Mouse (Mus musculus) CD8-positive naive resting alpha-beta T cell, adult 2 months (primary cell): ENCODE results near the gene Arsb.

Experiments used
- DNase-seq, 2 experiments: peaks; one replicate each; pipeline ENCODE4 v3.0.0; 2022; ENCODE audit warnings: low read depth in 2 of 2, low spot score in 2 of 2

The Arsb gene

DNA sequence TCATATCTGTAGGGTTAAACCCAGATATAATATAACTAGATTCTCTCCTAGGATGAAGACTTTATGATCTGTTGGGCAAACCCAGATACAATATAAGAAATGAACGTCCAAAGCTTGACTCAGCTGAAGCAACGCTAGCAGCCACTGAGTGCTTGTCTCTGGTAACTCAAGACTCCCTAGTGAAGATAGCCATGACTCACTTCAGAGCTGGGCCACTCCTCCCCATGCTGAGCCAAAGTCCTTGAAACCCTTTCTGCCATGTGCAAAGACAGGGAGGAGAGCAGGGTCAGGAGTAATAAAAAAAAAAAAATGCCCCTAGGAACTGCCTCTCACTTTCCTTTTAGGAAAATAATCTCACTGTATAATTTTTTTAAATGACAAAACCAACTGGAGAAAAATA is 68.7 kb downstream of the Arsb start:
- no peak for DNase-seq

DNA sequence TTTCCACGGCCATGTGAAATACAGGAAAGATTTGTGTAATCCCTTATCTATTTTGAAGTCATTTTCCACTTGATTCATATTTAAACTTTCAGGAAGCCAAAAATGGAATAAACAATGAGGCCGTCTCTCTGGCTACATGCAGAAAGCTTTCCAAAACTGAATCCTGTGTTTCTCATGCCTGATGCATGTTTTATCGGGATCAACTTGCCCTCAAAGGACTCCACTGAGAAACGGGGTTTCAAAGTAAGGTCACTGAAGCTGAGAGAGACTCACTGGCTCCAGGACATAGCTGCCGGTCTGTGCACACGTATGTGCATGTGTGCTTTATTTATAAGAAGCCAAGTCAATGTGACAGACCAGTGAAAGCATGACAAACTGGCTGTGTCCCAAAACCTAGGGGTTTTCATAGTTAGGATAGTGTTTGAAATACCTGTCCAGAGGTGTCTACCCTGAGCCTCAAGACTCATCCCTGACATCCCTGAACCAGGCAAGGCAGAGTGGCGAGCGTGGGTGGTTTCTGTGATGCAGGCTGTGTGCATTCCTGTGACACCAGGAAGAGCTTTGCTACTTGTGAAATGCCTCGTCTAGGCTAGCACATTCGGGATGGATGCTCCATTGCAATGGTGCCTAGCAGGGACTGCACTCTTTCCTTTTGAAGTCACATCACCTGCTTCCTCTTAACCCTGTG is 75.5 kb downstream of the Arsb start:
- no peak for DNase-seq

DNA sequence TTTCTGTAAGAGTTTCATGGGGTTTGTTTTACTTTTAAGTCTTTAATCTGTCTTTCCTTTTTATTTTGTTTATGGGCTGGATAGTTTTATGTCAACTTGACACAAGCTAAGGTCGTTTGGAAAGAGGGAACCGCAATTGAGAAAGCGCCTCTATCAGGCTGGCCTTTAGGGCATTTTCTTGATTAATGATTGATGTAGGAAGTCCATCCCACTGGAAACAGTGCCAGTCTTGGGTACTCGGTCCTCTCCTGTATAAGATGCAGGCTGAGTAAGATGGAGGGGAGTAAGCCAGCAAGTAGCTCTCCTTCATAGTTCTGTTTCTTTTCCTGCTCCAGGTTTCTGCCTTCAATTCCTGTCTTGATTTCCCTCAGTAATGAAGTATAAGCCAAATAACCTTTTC is 76.2 kb downstream of the Arsb start:
- no peak for DNase-seq

DNA sequence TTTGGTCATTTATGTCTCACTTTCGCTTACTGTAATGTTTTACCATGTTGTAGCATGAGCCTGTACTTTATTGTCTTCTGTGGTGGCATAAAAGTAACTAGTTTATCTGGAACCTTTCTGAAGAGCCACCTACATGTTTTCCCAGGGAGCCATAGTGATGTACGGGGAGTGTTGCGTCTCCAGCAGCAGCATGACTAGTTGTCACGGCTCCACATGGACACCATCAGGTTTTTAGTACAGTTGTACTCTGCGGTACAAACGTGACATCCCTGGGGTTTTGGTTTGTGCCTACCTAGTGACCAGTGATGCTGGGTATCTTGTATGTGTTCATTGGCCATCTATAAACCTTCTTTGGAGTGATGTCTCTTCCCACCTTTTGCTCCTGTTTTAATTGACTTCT is 77.2 kb downstream of the Arsb start:
- DNase-seq, result no peak

- DNase-seq, result no peak
Measured at GRCm38 (mm10) chr13:93849751-93850355, 78.4 kb downstream of the Arsb start.

GRCm38 (mm10) chr13:93850674-93851073 is 79.2 kb downstream of the Arsb start:
- no peak for DNase-seq

GRCm38 (mm10) chr13:93852419-93853138 is 81.1 kb downstream of the Arsb start:
- no peak for DNase-seq

DNA sequence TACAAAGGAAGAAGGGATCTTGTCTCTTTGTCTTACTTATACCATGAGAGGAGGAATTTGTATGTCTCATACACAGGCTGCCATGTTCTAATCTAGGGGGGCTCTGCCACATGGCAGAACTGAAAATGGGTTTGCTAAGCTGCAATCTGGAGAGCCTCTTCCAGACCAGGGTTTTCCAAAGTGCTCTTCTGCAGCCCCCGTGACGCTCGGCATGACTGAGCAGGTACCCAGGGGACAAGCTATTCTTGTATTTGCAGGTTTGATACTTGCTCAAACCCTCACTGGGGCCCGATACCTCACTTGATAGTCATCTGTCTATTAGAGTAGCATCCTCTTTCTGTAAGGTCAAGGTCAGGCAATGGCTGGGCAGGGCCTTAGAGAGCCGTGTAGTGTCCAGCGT is 82.3 kb downstream of the Arsb start:
- no peak for DNase-seq

DNA sequence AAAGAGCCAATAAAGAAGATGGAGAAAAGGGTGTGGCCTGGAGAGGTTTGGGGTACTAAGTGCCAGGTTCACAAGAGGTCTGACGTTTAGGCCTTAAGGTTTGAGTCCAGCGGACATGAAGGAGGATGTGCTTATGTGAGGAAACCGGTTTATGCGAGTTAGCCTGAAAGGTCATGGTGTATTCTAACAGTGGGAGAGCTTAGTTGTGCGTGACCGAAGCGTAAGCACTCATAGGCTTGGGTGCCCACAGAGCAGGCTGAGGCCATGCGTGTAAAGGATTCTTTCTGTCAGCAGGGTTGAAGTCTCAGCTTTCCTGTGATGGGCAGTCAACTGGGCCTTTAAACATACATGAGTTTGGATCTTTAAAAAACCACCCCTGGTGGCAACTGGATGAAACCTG is 82.9 kb downstream of the Arsb start:
- no peak for DNase-seq

- no peak for DNase-seq
Measured at GRCm38 (mm10) chr13:93854966-93855562, 83.6 kb downstream of the Arsb start.

GRCm38 (mm10) chr13:93855701-93856183 is 84.3 kb downstream of the Arsb start:
- DNase-seq, result peak in 1 of 2 experiments; percentile 7

DNA sequence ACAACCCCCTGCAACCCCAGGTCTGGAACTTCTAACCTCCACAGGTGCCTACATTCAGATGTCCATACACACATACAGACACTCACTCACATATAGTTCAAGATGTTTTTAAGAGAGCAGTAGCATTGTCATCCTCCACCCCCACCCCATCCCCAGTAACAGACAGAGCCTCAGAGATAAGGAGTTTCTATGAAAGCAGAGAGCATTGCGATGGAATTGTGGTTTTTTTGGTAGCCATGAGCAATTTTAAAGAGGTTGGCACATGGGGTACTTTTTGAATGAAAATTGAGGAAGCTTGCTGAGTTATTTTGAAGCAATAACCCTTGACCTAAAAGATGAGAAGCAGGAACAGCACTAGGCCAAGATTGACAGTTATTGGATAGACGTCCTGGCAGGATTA is 89.8 kb downstream of the Arsb start:
- no peak for DNase-seq

DNA sequence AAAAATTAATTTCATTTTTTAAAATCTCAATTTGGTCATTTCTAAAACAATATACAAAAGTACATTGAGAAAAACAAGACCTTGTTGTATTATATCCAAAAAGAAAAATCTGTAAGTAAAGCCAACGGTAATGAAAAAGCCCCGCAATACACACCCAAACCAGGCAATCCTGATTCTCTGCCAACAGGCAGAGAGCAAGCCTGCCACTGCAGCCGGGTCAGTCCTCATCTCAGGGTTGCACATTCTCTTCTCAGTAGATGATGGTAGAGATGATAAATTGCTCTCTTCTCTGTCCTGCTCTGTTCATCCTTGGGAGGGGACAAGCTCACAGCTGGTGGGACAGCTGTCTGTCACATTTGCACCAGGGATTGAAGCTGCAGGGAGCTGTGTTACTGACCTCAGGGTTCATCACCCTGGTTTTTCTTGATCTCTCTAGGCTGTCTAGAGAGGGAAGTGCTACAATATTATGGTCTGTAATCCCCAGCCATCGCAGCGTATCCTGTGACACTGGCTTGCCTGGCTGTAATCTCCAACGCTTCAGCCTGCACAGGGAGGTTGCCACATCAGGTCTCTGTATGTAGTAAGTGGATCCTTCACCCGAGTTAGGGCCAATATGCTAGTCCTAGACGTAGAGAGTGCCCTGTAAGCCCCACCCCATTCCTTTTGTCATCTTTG is 92.8 kb downstream of the Arsb start:
- DNase-seq, result no peak

DNA sequence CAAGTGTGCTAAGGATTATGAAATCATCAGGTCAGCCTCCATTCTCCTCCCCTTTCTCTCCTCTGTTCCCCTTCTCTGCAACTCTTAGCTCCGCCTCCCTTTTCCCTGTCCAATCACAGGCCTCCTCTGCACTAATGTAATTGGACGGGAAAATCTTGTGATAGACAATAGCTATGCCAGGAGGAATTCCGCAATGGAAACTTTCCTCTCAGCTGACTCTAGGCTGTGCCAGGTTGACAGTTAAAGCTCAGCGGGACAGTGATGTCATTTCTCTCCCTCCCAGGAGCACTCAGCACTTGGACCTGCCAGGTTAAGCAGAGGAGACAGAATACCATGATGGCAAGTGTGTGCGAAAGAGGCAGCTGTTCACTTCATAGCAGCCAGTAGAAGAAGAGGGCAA is 95.2 kb downstream of the Arsb start:
- DNase-seq, result no peak

DNA sequence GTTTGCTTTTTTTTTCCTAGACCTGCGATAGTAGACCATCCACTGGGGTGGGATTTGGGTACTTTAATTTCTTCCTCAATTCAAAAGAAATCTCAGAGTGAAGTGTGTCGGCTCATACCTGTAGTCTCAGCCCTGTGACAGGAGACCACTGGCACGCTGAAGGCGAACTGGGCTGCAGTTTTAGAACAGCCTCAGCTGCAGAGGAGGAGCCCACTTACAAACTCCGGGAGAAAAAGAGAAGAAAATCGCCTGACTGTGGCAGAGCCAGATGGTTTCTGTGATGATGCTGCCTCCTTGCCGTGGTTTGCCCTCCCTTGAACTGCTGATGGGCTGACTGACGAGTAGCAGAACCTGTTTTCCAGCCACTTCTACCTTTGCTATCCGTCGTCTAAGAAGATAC is 100.3 kb downstream of the Arsb start:
- no peak for DNase-seq

DNA sequence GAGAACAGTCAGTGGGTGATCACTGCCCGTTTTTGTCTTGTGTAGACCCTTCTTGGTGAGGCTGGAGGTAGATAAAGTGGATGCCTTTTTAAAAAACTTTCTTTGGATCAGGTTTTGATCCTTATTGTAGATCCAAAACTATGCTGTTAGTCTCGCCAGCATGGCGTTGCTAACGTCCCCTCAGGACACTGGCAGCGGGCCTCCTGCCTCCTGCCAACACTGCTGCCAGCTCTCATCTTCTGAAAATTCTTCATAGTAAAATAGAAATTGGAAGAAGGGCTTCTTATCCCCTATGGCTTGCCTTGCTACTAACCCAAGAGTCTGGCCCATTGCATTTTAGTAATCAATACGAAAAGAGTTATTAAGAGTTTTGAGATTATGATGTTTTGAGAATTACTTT is 101.2 kb downstream of the Arsb start:
- DNase-seq, result no peak

GRCm38 (mm10) chr13:93877924-93878323 is 106.5 kb downstream of the Arsb start:
- DNase-seq, result no peak

GRCm38 (mm10) chr13:93879426-93879825 is 108.0 kb downstream of the Arsb start:
- no peak for DNase-seq

- no peak for DNase-seq
Measured at GRCm38 (mm10) chr13:93882132-93882531, 110.7 kb downstream of the Arsb start.

DNA sequence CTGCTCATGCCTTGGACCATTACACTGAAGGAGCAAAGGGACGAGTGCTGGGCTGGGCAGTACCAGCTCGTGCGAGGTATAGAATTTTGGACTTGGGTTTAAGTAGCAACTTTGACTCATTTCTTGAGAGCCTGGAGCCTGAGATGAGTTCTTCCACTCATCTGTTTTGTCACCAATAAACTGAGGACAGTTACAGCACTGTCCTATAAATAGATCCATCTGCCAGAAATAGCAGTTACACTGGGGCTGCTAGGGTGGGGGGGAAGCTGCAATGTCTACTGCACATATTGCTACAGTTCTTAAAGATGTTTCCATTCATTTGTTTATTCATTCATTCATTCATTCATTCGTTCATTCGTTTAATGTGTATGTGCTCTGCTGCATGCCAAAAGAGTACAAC is 115.6 kb downstream of the Arsb start:
- DNase-seq, result no peak

DNA sequence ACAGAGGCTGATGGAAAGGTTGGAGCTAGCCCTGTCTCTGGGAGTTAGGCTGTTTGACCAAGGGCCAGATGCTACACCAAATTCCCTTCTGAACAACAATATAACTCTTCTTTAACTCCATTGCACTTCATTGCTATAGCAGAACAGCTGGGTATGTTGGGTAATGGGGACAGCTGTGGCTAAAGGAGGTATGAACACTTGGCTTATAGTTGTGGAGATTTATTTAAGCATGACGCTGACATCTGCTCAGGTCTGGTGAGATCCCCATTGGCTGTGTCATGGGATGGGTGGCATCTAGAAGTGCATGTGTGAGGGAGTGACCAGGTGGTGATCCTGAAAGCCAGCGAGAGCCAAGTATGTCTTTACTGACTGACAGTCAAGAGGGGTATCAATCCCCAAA is 116.8 kb downstream of the Arsb start:
- no peak for DNase-seq
